Mouse (Mus musculus) cerebral cortex, adult 2 months (tissue): ENCODE measurements around the gene Fermt3.

Experiments
- WGBS: fragments of 180-500 bp; shearing (Covaris S2); methylation state at CpG from one replicate; pipeline ENCODE4 v1.1.7; 2018; 5-methylcytosine and 5-hydroxymethylcytosine counted together

Fermt3 gene

DNA sequence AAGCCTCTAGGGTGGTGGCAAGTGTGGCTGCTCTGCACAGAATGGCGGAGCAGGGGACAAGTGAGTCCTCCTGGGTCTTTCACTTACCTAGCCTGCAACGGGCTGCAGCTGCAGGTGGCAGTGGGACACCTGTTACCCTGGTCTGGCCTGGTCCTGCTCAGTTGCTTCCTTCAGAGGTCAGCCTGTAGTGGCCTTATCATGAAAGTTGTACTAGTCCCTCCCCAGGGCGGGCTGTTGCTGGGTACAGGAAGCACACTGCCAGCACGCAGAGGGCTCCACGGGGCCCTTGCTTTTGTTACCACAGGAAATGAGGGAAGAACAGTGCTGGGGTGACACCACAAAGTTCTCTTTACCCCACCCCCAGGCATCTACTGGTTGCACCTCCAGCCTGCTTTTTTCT lies at the start of gene Fermt3:
Gene Fermt3, minus strand, starts transcription at position 279 of the 400 bp plus-strand sequence.
- 75% methylated on average over 5 of the region's 5 CpGs for WGBS

DNA sequence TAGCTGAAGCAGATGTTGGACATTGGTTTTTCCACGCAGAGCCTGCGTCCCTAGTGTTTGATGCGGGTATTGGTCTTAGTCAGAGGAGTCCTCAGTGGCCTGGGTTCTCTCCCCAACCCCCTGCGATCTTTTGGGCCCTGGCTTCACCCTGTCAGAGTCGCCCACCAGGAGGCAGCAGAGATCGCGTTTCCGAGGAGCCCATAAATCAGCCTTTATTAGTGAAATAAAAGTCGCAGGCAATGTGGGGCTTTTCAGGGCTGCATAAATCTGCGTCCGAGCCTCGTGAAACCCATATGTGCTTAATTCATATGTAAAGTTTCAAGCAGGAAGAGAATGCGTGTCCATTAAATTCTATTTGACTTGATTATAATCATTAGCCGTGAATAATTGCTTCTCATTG lies 48.9 kb upstream of the Fermt3 start:
- 6% methylated on average over 14 of the region's 14 CpGs for WGBS

DNA sequence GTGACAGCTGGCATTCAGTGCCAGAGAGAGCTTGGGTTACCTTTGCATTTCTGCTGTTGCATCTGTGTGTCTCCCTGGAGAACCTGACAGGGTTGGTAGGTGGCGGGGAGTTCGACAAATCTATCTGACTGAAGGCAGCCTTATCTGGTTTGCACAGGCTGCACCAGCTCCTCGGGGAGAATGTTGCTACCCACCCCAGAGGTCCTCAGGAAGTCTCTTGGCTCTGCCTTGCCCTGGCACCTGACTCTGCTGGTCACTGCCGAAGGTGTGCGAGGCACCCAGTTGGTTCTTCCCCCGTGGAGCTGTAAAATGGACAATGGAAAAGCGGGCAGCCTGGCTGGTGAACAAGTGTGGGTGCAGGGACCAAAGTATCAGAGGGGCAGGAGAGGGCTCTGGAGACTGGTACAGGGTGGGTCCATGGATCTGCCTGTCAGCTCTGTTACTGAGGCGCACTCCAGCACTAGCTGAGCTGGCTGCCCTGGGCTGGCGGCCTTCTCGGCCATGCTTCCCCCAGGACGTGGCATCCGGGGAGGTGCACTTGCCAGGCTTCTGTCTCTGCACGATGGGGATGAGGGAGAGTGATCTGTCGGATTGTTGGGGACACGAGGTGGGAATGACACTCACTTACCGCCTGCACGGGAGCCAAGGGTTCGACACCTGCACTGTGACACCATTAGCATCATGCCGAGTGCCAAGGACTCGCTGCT lies 48.2 kb upstream of the Fermt3 start:
- WGBS = 59% methylated on average over 20 of the region's 20 CpGs

DNA sequence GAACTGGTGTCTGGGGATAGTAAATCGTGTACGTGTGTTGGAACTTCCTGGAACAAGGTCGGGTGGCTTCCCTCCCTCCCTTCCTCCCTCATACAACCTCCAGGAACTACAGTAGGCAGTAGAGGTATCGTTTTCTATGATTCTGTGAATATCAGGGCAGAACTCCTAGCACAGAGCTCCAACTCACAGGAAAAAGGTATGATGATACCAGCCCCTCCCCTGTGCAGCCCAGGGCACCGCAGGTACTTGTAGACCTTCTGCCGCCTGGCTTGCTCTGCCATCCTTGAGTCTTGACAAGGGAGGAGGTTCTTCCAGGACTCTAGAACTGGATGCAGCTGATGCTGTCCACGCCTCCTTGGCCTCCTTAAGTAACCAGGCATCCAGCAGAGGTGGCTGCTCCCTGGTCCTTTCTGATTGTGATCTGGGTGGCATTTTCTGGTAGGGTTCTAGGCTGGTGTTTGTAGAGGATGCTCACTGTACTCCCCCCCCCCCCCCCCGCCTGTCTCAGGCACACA lies 47.6 kb upstream of the Fermt3 start:
- WGBS = 64% methylated on average over 8 of the region's 8 CpGs

- WGBS = 55% methylated on average over 15 of the region's 15 CpGs
Measured at GRCm38 (mm10) chr19:7066034-7066827, 47.0 kb upstream of the Fermt3 start.

GRCm38 (mm10) chr19:7064571-7064970 lies 45.3 kb upstream of the Fermt3 start:
- 5% methylated on average over 3 of the region's 3 CpGs for WGBS

DNA sequence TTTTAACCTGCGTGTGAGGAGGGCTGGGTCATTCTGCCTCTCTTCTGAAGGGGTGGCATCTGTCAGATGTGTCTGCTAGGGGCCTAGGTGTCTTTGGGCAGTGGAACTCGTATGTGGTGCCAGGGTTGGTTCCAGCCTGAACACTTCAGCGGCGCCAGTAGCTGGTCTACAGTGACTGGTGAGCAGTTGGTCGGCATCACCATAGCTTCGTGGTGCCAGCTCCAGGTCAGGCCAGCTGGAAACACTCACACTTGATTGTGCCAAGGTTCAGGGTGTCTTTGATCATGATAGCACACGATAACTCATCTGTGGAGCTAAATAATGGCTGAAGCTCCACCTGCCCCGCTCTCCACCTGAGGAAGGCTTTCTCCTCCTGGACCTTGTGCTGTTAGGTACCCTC lies 43.6 kb upstream of the Fermt3 start:
- 90% methylated on average over 8 of the region's 8 CpGs for WGBS

DNA sequence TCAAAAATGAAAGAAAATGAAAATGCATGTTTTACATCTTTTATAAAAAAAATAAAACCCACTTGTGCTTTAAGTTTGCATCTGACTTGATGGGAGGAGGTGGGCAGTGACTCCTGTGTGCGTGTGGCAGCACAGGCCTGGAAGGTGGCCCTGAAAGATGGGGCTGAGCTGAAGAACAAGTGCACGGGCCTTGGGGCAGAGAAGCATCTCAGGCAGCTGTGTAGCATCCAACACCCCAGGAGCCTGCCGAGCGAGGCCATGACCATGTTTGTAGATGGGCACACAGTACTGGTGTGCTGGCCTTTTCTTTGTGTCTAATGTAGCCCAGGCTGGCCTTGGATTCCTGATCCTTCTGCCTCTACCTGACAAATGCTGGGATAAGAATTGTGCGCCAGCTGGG lies 42.8 kb upstream of the Fermt3 start:
- WGBS = 85% methylated on average over 5 of the region's 5 CpGs

DNA sequence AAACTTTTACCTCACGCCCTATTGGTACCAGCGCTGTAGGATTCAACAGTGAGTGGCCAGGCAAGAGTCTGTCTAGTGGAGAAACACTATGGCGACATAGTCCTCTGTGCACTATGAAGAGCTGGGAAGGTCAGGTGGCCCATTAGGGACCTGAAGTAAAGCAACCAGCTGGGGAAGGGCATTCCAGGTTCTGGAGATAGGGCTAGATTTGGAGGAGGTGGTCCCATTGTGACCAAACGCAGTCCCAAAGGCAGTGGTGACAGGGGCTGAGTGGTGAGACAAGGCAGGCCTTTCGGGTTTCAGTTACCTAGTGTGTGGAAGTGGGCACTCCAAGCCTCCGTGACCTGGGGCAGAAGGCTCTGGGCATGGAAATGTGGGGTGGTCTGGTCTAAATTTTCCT lies 39.3 kb upstream of the Fermt3 start:
- WGBS = 91% methylated on average over 6 of the region's 6 CpGs

- 1% methylated on average over 15 of the region's 15 CpGs for WGBS
Measured at GRCm38 (mm10) chr19:7057722-7058207, 38.5 kb upstream of the Fermt3 start.

- WGBS = under 1% methylated on average over 16 of the region's 16 CpGs
Measured at GRCm38 (mm10) chr19:7057126-7057721, 38.0 kb upstream of the Fermt3 start.

DNA sequence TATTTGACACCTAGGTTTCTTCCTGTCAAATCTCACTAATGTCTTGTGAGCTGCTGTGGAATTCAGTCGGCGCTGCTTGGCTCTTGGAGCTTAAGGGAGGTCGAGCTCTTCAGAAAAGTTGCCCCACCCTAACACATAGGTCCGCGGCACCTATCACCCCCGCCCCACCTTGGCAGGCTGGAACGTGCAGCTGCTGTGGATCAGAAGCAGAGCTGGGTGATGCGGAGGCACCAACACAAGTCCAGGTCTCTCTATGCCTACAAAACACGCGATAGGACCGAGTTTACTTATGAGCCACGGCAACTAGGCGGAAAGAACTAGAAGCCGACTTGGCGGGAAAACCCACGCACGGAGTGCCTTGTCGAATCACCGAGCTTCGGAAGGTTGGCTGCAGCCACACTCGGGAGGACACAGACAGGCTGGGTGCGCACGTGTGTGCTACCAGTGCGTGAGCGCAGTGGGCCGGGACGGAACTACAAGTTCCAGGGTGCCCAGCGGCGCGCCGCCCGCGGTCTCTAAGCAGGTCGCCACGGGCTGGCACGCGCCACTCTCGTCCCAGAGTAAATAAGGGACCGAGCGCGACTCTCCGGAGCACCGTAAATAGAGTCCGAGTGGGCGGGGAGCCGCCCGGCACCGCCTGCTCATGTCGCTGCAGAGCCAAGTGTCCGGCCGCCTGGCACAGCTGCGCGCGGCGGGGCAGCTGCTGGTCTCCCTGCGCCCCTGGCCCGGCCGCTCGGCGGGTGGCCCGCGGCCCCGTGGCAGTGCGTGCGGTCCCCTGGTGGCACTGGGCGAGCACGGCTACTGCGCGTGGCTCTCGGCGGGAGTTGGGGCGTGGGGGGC lies 37.2 kb upstream of the Fermt3 start, which contains the start of gene Macrod1:
Gene Macrod1, plus strand, starts transcription at position 563 of the 840 bp plus-strand sequence.
- WGBS = under 1% methylated on average over 72 of the region's 72 CpGs

DNA sequence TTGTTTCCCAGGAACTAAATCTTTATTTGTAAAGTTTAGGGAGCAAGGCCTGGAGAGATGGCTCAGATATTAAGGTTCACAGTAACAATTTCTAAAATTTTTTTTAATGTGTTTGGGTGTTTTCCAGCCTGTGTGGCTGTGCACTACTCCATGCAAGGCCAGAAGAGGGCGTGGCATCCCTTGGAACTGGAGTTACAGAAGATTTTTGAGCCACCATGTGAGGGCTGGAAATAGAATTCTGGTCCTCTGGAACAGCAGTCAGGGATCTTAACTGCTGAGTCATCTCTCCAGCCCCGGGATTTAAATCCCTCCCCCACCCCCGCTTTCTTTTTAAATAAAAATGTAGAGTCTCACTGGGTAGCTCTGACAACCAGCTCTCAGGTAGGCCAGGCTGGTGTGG lies 35.9 kb upstream of the Fermt3 start:
- WGBS = 35% methylated on average over 3 of the region's 3 CpGs

- WGBS = 70% methylated on average over 10 of the region's 10 CpGs
Measured at GRCm38 (mm10) chr19:7054772-7055171, 35.5 kb upstream of the Fermt3 start.

DNA sequence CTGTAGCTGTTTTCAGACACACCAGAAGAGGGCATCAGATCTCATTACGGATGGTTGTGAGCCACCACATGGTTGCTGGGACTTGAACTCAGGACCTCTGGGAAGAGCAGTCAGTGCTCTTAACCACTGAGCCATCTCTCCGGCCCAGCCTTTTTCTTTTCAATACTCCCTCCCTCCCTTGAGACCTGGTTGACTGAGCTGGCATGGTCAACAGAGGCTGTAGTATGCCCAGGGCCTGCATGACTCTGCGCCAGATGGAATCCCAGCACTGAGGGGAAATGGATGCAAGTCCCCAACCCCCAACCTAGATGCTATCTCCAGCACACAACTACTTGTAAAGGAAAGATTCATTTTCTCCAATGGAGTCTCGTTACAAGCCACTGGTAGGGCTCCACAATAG lies 34.1 kb upstream of the Fermt3 start:
- 90% methylated on average over 4 of the region's 4 CpGs for WGBS

- 43% methylated on average over 4 of the region's 4 CpGs for WGBS
Measured at GRCm38 (mm10) chr19:7044706-7045105, 25.4 kb upstream of the Fermt3 start.

DNA sequence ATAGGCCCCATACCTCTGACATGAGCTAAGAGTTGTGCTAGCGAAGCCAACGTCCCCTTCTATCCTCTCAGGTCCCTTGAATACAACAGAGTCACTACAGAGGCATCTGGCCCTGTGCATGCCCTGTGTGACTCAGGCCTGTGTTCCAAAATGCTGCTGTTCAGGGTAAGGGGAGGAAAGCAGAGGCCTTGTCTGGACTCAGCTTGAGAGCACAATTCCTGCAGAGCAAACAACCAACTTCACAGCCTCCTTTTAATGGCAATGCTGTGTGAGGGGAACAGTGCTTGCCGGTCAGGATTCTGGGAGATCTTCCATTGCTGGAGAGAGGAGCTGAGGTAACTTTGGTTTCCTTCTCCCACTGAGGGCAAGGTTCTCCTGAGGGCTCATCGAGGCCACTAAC lies 25.0 kb upstream of the Fermt3 start:
- WGBS = 74% methylated on average over 4 of the region's 4 CpGs

DNA sequence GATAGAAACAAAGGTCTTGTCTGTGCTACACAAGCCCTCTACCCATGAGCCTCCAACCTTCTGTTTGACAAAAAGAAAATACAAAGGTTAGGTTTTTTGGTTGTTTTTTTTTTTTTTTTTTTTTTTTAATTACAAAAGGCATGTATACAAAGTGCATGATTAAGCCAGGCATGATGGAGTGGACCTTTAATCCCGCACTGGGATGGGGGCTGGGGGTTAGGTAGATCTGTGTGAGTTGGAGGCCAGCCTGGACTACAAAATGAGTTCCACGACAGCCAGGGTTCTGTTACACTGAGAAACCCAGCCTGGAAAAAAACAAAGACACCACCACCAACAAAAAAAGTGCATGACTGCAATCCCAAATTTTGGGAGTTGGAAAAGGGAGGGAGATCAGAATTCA lies 21.9 kb upstream of the Fermt3 start:
- 76% methylated on average over 2 of the region's 2 CpGs for whole genome bisulfite sequencing

DNA sequence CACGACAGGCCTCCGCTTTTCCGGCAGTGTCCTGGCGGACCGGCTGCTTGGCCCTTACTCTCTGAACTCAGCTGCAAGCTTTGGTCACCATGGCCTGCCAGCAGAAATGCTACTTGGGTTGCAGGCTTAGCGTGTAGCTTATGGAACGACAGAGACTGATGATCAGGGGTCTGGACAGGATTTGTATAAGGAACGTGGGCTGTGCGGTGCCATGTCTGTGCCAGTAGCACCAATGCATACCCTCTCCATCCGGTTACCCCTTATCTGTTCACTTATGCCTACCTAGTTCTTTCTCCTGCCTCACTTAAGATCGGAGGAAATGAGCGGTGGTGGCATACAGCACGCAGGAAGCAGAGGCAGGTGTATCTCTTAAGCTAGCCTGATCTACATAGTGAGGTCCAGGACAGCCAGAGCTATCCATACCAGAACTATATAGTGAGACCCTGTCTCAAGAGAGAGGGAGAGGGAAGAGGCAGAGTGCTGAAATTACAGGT lies 21.4 kb upstream of the Fermt3 start:
- 18% methylated on average over 13 of the region's 13 CpGs for WGBS

GRCm38 (mm10) chr19:7039841-7040636 lies 20.8 kb upstream of the Fermt3 start, which contains the start of gene Stip1:
Gene Stip1, minus strand, starts transcription at chr19:7039967.
- WGBS = under 1% methylated on average over 48 of the region's 49 CpGs
